Mouse (Mus musculus) liver, adult 2 months (tissue): ENCODE measurements around the gene Yif1b.

ENCODE experiments used
- CTCF ChIP-seq: fragments of 200-500 bp; IDR thresholded peaks from 2 replicates; pipeline ENCODE4 v1.5.1; 2011; ENCODE audit warnings: low read depth, low read length, control low read depth
- POLR2A ChIP-seq: fragments of 200-500 bp; IDR thresholded peaks from 2 replicates; pipeline ENCODE4 v1.6.1; 2011; ENCODE audit warnings: low read length, control low read depth; ENCODE audit not compliant: insufficient read depth; ENCODE audit errors: extremely low read depth

DNA sequence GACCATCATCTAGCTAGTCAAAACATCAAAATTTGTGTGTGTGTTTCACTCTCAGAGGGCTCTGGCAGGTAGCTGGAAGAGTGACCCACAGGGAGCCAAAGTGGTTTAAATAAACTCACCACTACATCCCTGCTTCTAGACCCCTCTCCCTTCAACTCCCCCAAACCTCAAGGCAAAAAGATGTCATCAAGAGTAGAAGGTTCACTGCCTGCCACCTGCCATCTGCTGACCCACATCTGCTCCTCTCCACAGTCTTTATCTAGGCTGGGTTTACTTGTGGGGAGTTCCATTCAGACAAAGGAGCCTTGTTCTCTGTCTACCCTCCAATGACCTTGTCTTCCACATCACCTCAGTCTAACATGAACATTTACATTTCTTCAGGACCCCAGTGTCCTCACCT, 41.1 kb downstream of the Yif1b start:
- TF ChIP-seq CTCF (no peak), POLR2A (no peak)
